Mouse (Mus musculus) heart, adult 8-10 months (tissue): ENCODE measurements at regions not wholly inside any gene's neighbourhood (a gene's known extent, or its start where the extent isn't known, plus 50 kb on each side); places are given as distances from the start of the nearest gene placed in this dataset.
A peak's percentile ranks its signal among the peaks of the same experiment; 100 is the strongest.

Experiments
- DNase-seq: peaks from one replicate; pipeline ENCODE4 v3.0.0; 2022; ENCODE audit warnings: low spot score

GRCm38 (mm10) chr1:184536311-184537200, 195.9 kb downstream of the Hlx start:
- DNase-seq = peak; percentile 13

- peak; percentile 17 for DNase-seq
These were observed 196.7 kb downstream of the Hlx start for GRCm38 (mm10) chr1:184535691-184536090.

- no peak for DNase-seq
These were observed 197.9 kb downstream of the Hlx start for GRCm38 (mm10) chr1:184534511-184534910.

GRCm38 (mm10) chr1:184533870-184534269, 198.5 kb downstream of the Hlx start:
- DNase-seq = no peak

- no peak for DNase-seq
These were observed 199.8 kb downstream of the Hlx start for GRCm38 (mm10) chr1:184532488-184533055.

- DNase-seq = no peak
These were observed 201.7 kb downstream of the Hlx start for GRCm38 (mm10) chr1:184530606-184531320.

GRCm38 (mm10) chr1:184525740-184526139, 206.7 kb downstream of the Hlx start:
- DNase-seq = no peak

GRCm38 (mm10) chr1:184519551-184519950, 212.9 kb downstream of the Hlx start:
- peak; percentile 33 for DNase-seq

GRCm38 (mm10) chr1:184504663-184505062, 227.8 kb downstream of the Hlx start:
- no peak for DNase-seq

- DNase-seq = no peak
These were observed 228.5 kb downstream of the Hlx start for GRCm38 (mm10) chr1:184503827-184504355.

GRCm38 (mm10) chr1:184500702-184501101, 231.7 kb downstream of the Hlx start:
- no peak for DNase-seq

- no peak for DNase-seq
These were observed 233.4 kb downstream of the Hlx start for GRCm38 (mm10) chr1:184498909-184499525.

GRCm38 (mm10) chr1:184497007-184497406, 235.4 kb downstream of the Hlx start:
- no peak for DNase-seq

- DNase-seq = no peak
These were observed 238.6 kb downstream of the Hlx start for GRCm38 (mm10) chr1:184493811-184494210.

GRCm38 (mm10) chr1:184492115-184492514, 240.3 kb downstream of the Hlx start:
- no peak for DNase-seq

- no peak for DNase-seq
These were observed 241.2 kb downstream of the Hlx start for GRCm38 (mm10) chr1:184491252-184491651.

- no peak for DNase-seq
These were observed 245.0 kb downstream of the Hlx start for GRCm38 (mm10) chr1:184487409-184487808.

- no peak for DNase-seq
These were observed 247.6 kb downstream of the Hlx start for GRCm38 (mm10) chr1:184484801-184485200.

GRCm38 (mm10) chr1:184483371-184483770, 249.0 kb downstream of the Hlx start:
- DNase-seq = no peak

- DNase-seq = no peak
These were observed 250.4 kb downstream of the Hlx start for GRCm38 (mm10) chr1:184482026-184482425.

- no peak for DNase-seq
These were observed 251.7 kb downstream of the Hlx start for GRCm38 (mm10) chr1:184480571-184481220.
